Mouse (Mus musculus) forebrain, embryonic 14.5 days (tissue): ENCODE results near the gene Izumo4. TPM values are rescaled to one million over a fixed set of nuclear protein-coding genes. Genes with fewer than 3 reads are reported as not detected.

Source experiments
- ATAC-seq: fragments of 200-750 bp; cut with Nextera tagmentation; 2 replicates; pipeline ENCODE4 v1.8.0; 2017; ENCODE audit warnings: mild to moderate bottlenecking, moderate library complexity
- DNase-seq: peaks from one replicate; pipeline ENCODE4 v3.0.0-alpha.2; 2015; ENCODE audit warnings: low spot score
- H3K27ac ChIP-seq: fragments of 300-500 bp; sonication (generic); 2 replicates; pipeline ENCODE4 v1.5.1; 2014; ENCODE audit warnings: low read depth, mild to moderate bottlenecking, control low read depth, low read length, moderate library complexity
- H3K27me3 ChIP-seq: fragments of 300-500 bp; sonication (generic); replicated peaks from 2 replicates; pipeline ENCODE4 v1.6.1; 2014; ENCODE audit warnings: low read length, control low read depth, mixed read lengths; ENCODE audit not compliant: control insufficient read depth, insufficient read depth
- H3K36me3 ChIP-seq: fragments of 300-500 bp; sonication (generic); 2 replicates; pipeline ENCODE4 v1.6.1; 2014; ENCODE audit warnings: low read length, control low read depth; ENCODE audit not compliant: control insufficient read depth, insufficient read depth
- H3K4me1 ChIP-seq: fragments of 300-500 bp; sonication (generic); 2 replicates; pipeline ENCODE4 v1.6.1; 2014; ENCODE audit warnings: antibody characterized with exemption, low read length, control low read depth; ENCODE audit not compliant: control insufficient read depth, insufficient read depth
- H3K4me2 ChIP-seq: fragments of 300-500 bp; sonication (generic); 2 replicates; pipeline ENCODE4 v1.6.1; 2014; ENCODE audit warnings: mild to moderate bottlenecking, control low read depth, low read length
- H3K4me3 ChIP-seq: fragments of 300-500 bp; sonication (generic); 2 replicates; pipeline ENCODE4 v1.5.1; 2014; ENCODE audit warnings: low read depth, low read length, control low read depth
- H3K9ac ChIP-seq: fragments of 300-500 bp; sonication (generic); 2 replicates; pipeline ENCODE4 v1.6.1; 2014; ENCODE audit warnings: mild to moderate bottlenecking, low read length, control low read depth, moderate library complexity
- H3K9me3 ChIP-seq: fragments of 300-500 bp; sonication (generic); replicated peaks from 2 replicates; pipeline ENCODE4 v1.6.1; 2016; ENCODE audit warnings: low read length, control low read depth, mixed read lengths; ENCODE audit not compliant: control insufficient read depth
- WGBS: fragments of 180-500 bp; shearing (Covaris S2); extraction: QIAGEN DNeasy Blood & Tissue Kit; methylation state at CpG from one replicate; pipeline ENCODE4 v1.1.7; 2014; 5-methylcytosine and 5-hydroxymethylcytosine counted together
- polyA plus RNA-seq: library from polyadenylated mRNA; unstranded; fragments of >200 nt; fragmentation: Nextera tagmentation; extraction: Ambion mirVana; gene quantifications from 2 replicates; pipeline ENCODE4 v1.2.1, GENCODE M21; 2014

Gene Izumo4
- polyA plus RNA-seq, 1 experiment from 2014 or later, result 21.5 TPM

- Histone ChIP-seq H3K27ac (no peak overlapping the region), H3K4me3 (no peak overlapping the region), H3K9ac (no peak overlapping the region), H3K4me1 (peaks cover 14% of the 10 kb centered on the region), H3K4me2 (no peak overlapping the region), H3K27me3 (no peaks in the 10 kb centered on the region), H3K36me3 (no peaks in the 10 kb centered on the region), H3K9me3 (no peaks in the 10 kb centered on the region)
- ATAC-seq, result no peak
- no peak for DNase-seq
- WGBS, result 42% methylated on average over 5 of the region's 5 CpGs
Measured at GRCm38 (mm10) chr10:80744262-80744661, 42.3 kb downstream of the Izumo4 start.

GRCm38 (mm10) chr10:80747410-80747809 lies 45.4 kb downstream of the Izumo4 start:
- peak; percentile 73 for DNase-seq
- H3K4me3 ChIP-seq, result no peak overlapping the region
- no peak for ATAC-seq
- H3K4me2 ChIP-seq, result no peak overlapping the region
- no peaks in the 10 kb centered on the region for H3K36me3 ChIP-seq
- 16% methylated on average over 3 of the region's 3 CpGs for WGBS
- no peak overlapping the region for H3K27ac ChIP-seq
- H3K4me1 ChIP-seq, result peaks cover 9% of the 10 kb centered on the region; the same call in 1 of the 2 replicates
- no peaks in the 10 kb centered on the region for H3K9me3 ChIP-seq
- no peak overlapping the region for H3K9ac ChIP-seq
- H3K27me3 ChIP-seq, result no peaks in the 10 kb centered on the region

- no peak for ATAC-seq
- DNase-seq, result peak; percentile 35
- Histone ChIP-seq H3K27me3 (no peaks in the 10 kb centered on the region), H3K4me1 (peaks cover 10% of the 10 kb centered on the region; the same call in 1 of the 2 replicates), H3K4me3 (no peak overlapping the region), H3K4me2 (no peak overlapping the region), H3K36me3 (no peaks in the 10 kb centered on the region), H3K9ac (no peak overlapping the region), H3K9me3 (no peaks in the 10 kb centered on the region), H3K27ac (no peak overlapping the region)
- WGBS, result 14% methylated on average over 6 of the region's 6 CpGs
Measured at GRCm38 (mm10) chr10:80748609-80749008, 46.6 kb downstream of the Izumo4 start.

- ATAC-seq, result no peak
Measured at GRCm38 (mm10) chr10:80751188-80751832, 49.3 kb downstream of the Izumo4 start.

GRCm38 (mm10) chr10:80752079-80752625 lies 50.2 kb downstream of the Izumo4 start:
- Histone ChIP-seq H3K27ac (no peak overlapping the region), H3K9me3 (no peaks in the 10 kb centered on the region), H3K4me2 (peak overlapping the region; percentile 31; the same call in 1 of the 2 replicates), H3K27me3 (no peaks in the 10 kb centered on the region), H3K36me3 (no peaks in the 10 kb centered on the region), H3K4me3 (no peak overlapping the region), H3K4me1 (peaks cover 24% of the 10 kb centered on the region), H3K9ac (no peak overlapping the region)
- 5% methylated on average over 6 of the region's 6 CpGs for WGBS
- DNase-seq (peak; percentile 77), ATAC-seq (peak; percentile 15; the same call in 1 of the 2 replicates)

More at GRCm38 (mm10) chr10:80751188-80751832, 49.3 kb downstream of the Izumo4 start:
- no peaks in the 10 kb centered on the region for H3K36me3 ChIP-seq
- H3K4me2 ChIP-seq, result peak overlapping the region; percentile 31; the same call in 1 of the 2 replicates
- H3K9me3 ChIP-seq, result no peaks in the 10 kb centered on the region
- H3K9ac ChIP-seq, result no peak overlapping the region
- no peak overlapping the region for H3K4me3 ChIP-seq
- no peak overlapping the region for H3K27ac ChIP-seq
- WGBS, result 19% methylated on average over 16 of the region's 16 CpGs
- H3K27me3 ChIP-seq, result no peaks in the 10 kb centered on the region
- H3K4me1 ChIP-seq, result peaks cover 15% of the 10 kb centered on the region
- no peak for DNase-seq

- Histone ChIP-seq H3K27ac (peak within 1 kb of the TSS; percentile 77), H3K4me1 (peaks cover 28% of the 10 kb centered on the region), H3K36me3 (no peaks in the 10 kb centered on the region), H3K9me3 (no peaks in the 10 kb centered on the region), H3K4me3 (peak within 1 kb of the TSS; percentile 97), H3K4me2 (peak within 1 kb of the TSS; percentile 83), H3K27me3 (no peaks in the 10 kb centered on the region), H3K9ac (peak within 1 kb of the TSS; percentile 95)
- ATAC-seq (peak; percentile 95), DNase-seq (peak; percentile 98)
- 2% methylated on average over 35 of the region's 57 CpGs for WGBS
Measured at GRCm38 (mm10) chr10:80754594-80755290, 52.8 kb downstream of the Izumo4 start, which contains the start of gene Dot1l. Gene Dot1l, plus strand, starts transcription at chr10:80755206.

Other genes starting within 250 kb of the Izumo4 start
- 0.28 and 0.34 TPM in 2 replicates for gene Onecut3, start 207.3 kb upstream of the Izumo4 start, polyA plus RNA-seq
- 0.30 and 0.33 TPM in 2 replicates for gene Atp8b3, start 163.1 kb upstream of the Izumo4 start, polyA plus RNA-seq
- gene Rexo1, start 140.6 kb upstream of the Izumo4 start, polyA plus RNA-seq, result 22.3 and 28.8 TPM in 2 replicates
- 6.2 and 6.6 TPM in 2 replicates for gene Klf16, start 124.9 kb upstream of the Izumo4 start, polyA plus RNA-seq
- 118 and 126 TPM in 2 replicates for gene Abhd17a, start 111.8 kb upstream of the Izumo4 start, polyA plus RNA-seq
- 57.7 and 61.9 TPM in 2 replicates for gene Scamp4, start 99.3 kb upstream of the Izumo4 start, polyA plus RNA-seq
- gene Adat3, start 99.3 kb upstream of the Izumo4 start, polyA plus RNA-seq, result 3.6 and 7.4 TPM in 2 replicates
- gene Gm49322, start 96.2 kb upstream of the Izumo4 start, polyA plus RNA-seq, result 1.1 and 1.6 TPM in 2 replicates
- 35.9 and 49.2 TPM in 2 replicates for gene Csnk1g2, start 79.3 kb upstream of the Izumo4 start, polyA plus RNA-seq
- gene Btbd2, start 45.1 kb upstream of the Izumo4 start, polyA plus RNA-seq, result 42.6 and 52.2 TPM in 2 replicates
- 43.1 and 49.1 TPM in 2 replicates for gene Mknk2, start 24.1 kb upstream of the Izumo4 start, polyA plus RNA-seq
- 35.7 and 37.2 TPM in 2 replicates for gene Mob3a, start 207 bp upstream of the Izumo4 start, polyA plus RNA-seq
- 81.0 and 99.5 TPM in 2 replicates for gene Ap3d1, start 40.1 kb downstream of the Izumo4 start, polyA plus RNA-seq
- gene Dot1l, start 53.0 kb downstream of the Izumo4 start, polyA plus RNA-seq, result 13.6 and 19.3 TPM in 2 replicates
- 66.6 and 71.7 TPM in 2 replicates for gene Sf3a2, start 96.0 kb downstream of the Izumo4 start, polyA plus RNA-seq
- 140 and 143 TPM in 2 replicates for gene Plekhj1, start 96.4 kb downstream of the Izumo4 start, polyA plus RNA-seq
- 0.10 TPM in 1 of 2 replicates, not detected in the other for gene Amh, start 103.1 kb downstream of the Izumo4 start, polyA plus RNA-seq
- 0.30 and 0.31 TPM in 2 replicates for gene Jsrp1, start 111.3 kb downstream of the Izumo4 start, polyA plus RNA-seq
- gene Oaz1, start 124.5 kb downstream of the Izumo4 start, polyA plus RNA-seq, result 1,568 and 1,701 TPM in 2 replicates
- gene Lingo3, start 141.9 kb downstream of the Izumo4 start, polyA plus RNA-seq, result 2.7 and 4.7 TPM in 2 replicates
- gene Lsm7, start 153.0 kb downstream of the Izumo4 start, polyA plus RNA-seq, result 265 and 372 TPM in 2 replicates
- gene Sppl2b, start 153.1 kb downstream of the Izumo4 start, polyA plus RNA-seq, result 30.4 and 44.6 TPM in 2 replicates
- gene Tmprss9, start 169.7 kb downstream of the Izumo4 start, polyA plus RNA-seq, result 0.10 and 0.13 TPM in 2 replicates
- gene Timm13, start 198.8 kb downstream of the Izumo4 start, polyA plus RNA-seq, result 355 and 398 TPM in 2 replicates
- 12.1 and 14.4 TPM in 2 replicates for gene Lmnb2, start 216.1 kb downstream of the Izumo4 start, polyA plus RNA-seq
- 5.2 and 6.2 TPM in 2 replicates for gene Gadd45b, start 227.9 kb downstream of the Izumo4 start, polyA plus RNA-seq